Mouse (Mus musculus): ENCODE results near the gene Gm7929. TPM values are rescaled to one million over a fixed set of nuclear protein-coding genes. Genes with fewer than 3 reads are reported as not detected.
"Not testable (repeated sequence)": the region's sequence is repeated elsewhere in the genome, so short reads cannot be mapped to it uniquely, and the experiment has no call there.

Gm7929 gene
- not detected in 2 replicates for total RNA-seq (2012; rRNA removed)

GRCm38 (mm10) chr14:41750514-41750913 is at the start of gene Gm7929:
Gm7929 (minus strand) TSS chr14:41750614.
- in situ Hi-C loops (cut with MboI; ENCODE audit: low sequenced_read_pairs in 2 of 2, unreplicated experiment in 2 of 2); H3K4me1 ChIP-seq (ENCODE audit: control insufficient read depth in 2 of 2, insufficient read depth in 2 of 2, low read length in 2 of 2, poor library complexity in 1 of 2); H3K36me3 ChIP-seq (ENCODE audit: control insufficient read depth, insufficient read depth, low read length, poor library complexity, severe bottlenecking); H3K9me3 ChIP-seq (ENCODE audit: control insufficient read depth, insufficient read depth, low read depth, low read length); H3K4me3 ChIP-seq (ENCODE audit: insufficient read depth in 1 of 2, low read depth in 1 of 2, low read length in 2 of 2, poor library complexity in 1 of 2, severe bottlenecking in 1 of 2); H3K27ac ChIP-seq (ENCODE audit: insufficient read depth, low read depth, low read length, poor library complexity, severe bottlenecking); DNase-seq (ENCODE audit: low read depth, low spot score); H3K9ac ChIP-seq (ENCODE audit: insufficient read depth, low read depth, low read length, poor library complexity, severe bottlenecking): not testable (repeated sequence)

DNA sequence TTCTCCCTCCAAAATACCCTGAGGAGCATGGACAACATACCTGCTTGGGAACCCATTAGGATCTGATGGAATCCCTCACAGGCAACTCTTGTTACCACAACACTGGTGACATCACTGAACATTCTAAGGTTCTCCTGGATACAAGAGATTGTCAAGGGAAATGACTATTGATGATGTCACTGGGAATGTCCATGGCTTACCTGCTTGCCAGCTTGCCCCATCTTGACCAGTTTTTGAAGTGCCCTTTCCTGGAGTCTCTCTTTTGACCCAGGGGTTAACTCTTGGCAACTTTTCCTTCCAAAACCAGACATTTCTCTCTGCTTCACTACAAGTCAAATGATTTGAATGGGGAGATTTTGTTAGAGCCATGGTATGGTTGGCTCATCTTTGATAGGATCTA is 21.9 kb upstream of the Gm7929 start, which contains the start of gene Gm47189:
Gene Gm47189, minus strand, starts transcription at position 101 of the 400 bp plus-strand sequence.
- H3K9ac ChIP-seq (ENCODE audit: insufficient read depth, low read depth, low read length, poor library complexity, severe bottlenecking); H3K27ac ChIP-seq (ENCODE audit: insufficient read depth, low read depth, low read length, poor library complexity, severe bottlenecking); H3K4me1 ChIP-seq (ENCODE audit: control insufficient read depth in 2 of 2, insufficient read depth in 2 of 2, low read length in 2 of 2, poor library complexity in 1 of 2); H3K9me3 ChIP-seq (ENCODE audit: control insufficient read depth, insufficient read depth, low read depth, low read length); H3K36me3 ChIP-seq (ENCODE audit: control insufficient read depth, insufficient read depth, low read length, poor library complexity, severe bottlenecking); H3K4me3 ChIP-seq (ENCODE audit: insufficient read depth in 1 of 2, low read depth in 1 of 2, low read length in 2 of 2, poor library complexity in 1 of 2, severe bottlenecking in 1 of 2); in situ Hi-C loops (cut with MboI; ENCODE audit: low sequenced_read_pairs in 2 of 2, unreplicated experiment in 2 of 2); DNase-seq (ENCODE audit: low read depth, low spot score): not testable (repeated sequence)

- in situ Hi-C loops (cut with MboI; ENCODE audit: low sequenced_read_pairs in 2 of 2, unreplicated experiment in 2 of 2); H3K4me3 ChIP-seq (ENCODE audit: insufficient read depth in 1 of 2, low read depth in 1 of 2, low read length in 2 of 2, poor library complexity in 1 of 2, severe bottlenecking in 1 of 2); DNase-seq (ENCODE audit: low read depth, low spot score); H3K4me1 ChIP-seq (ENCODE audit: control insufficient read depth in 2 of 2, insufficient read depth in 2 of 2, low read length in 2 of 2, poor library complexity in 1 of 2); H3K9me3 ChIP-seq (ENCODE audit: control insufficient read depth, insufficient read depth, low read depth, low read length); H3K27ac ChIP-seq (ENCODE audit: insufficient read depth, low read depth, low read length, poor library complexity, severe bottlenecking); H3K36me3 ChIP-seq (ENCODE audit: control insufficient read depth, insufficient read depth, low read length, poor library complexity, severe bottlenecking); H3K9ac ChIP-seq (ENCODE audit: insufficient read depth, low read depth, low read length, poor library complexity, severe bottlenecking): not testable (repeated sequence)
These were observed 5.5 kb upstream of the Gm7929 start for GRCm38 (mm10) chr14:41755931-41756330.

- H3K4me1 ChIP-seq (ENCODE audit: control insufficient read depth in 2 of 2, insufficient read depth in 2 of 2, low read length in 2 of 2, poor library complexity in 1 of 2); in situ Hi-C loops (cut with MboI; ENCODE audit: low sequenced_read_pairs in 2 of 2, unreplicated experiment in 2 of 2); H3K27ac ChIP-seq (ENCODE audit: insufficient read depth, low read depth, low read length, poor library complexity, severe bottlenecking); H3K9ac ChIP-seq (ENCODE audit: insufficient read depth, low read depth, low read length, poor library complexity, severe bottlenecking); H3K36me3 ChIP-seq (ENCODE audit: control insufficient read depth, insufficient read depth, low read length, poor library complexity, severe bottlenecking); H3K9me3 ChIP-seq (ENCODE audit: control insufficient read depth, insufficient read depth, low read depth, low read length): not testable (repeated sequence)
- peak overlapping the region; percentile 0 to 8; a peak in 2 of 4 replicates for H3K4me3 ChIP-seq (ENCODE audit: insufficient read depth in 1 of 2, low read depth in 1 of 2, low read length in 2 of 2, poor library complexity in 1 of 2, severe bottlenecking in 1 of 2)
- peak; percentile 13 for DNase-seq (ENCODE audit: low read depth, low spot score)
These were observed 27.0 kb downstream of the Gm7929 start for GRCm38 (mm10) chr14:41723437-41723836.

DNA sequence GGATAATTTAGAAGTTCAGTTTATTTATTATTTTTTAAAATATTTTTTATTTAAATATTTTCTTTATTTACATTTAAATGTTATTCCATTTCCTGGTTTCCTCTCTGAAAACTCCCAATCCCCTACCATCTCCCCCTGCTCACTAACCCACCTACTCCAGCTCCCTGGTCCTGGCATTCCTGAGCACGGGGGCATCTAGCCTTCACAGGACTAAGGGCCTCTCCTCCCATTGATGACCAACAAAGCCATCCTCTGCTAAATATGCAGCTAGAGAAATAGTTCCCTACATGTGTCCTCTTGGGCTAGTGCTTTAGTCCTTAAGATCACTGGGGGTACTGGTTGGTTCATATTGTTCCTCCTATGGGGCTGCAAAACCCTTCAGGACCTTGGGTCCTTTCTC is 33.2 kb downstream of the Gm7929 start:
- H3K4me3 ChIP-seq (ENCODE audit: insufficient read depth in 1 of 2, low read depth in 1 of 2, low read length in 2 of 2, poor library complexity in 1 of 2, severe bottlenecking in 1 of 2); H3K9ac ChIP-seq (ENCODE audit: insufficient read depth, low read depth, low read length, poor library complexity, severe bottlenecking); H3K27ac ChIP-seq (ENCODE audit: insufficient read depth, low read depth, low read length, poor library complexity, severe bottlenecking); H3K36me3 ChIP-seq (ENCODE audit: control insufficient read depth, insufficient read depth, low read length, poor library complexity, severe bottlenecking); in situ Hi-C loops (cut with MboI; ENCODE audit: low sequenced_read_pairs in 2 of 2, unreplicated experiment in 2 of 2); H3K9me3 ChIP-seq (ENCODE audit: control insufficient read depth, insufficient read depth, low read depth, low read length); DNase-seq (ENCODE audit: low read depth, low spot score); H3K4me1 ChIP-seq (ENCODE audit: control insufficient read depth in 2 of 2, insufficient read depth in 2 of 2, low read length in 2 of 2, poor library complexity in 1 of 2): not testable (repeated sequence)

DNA sequence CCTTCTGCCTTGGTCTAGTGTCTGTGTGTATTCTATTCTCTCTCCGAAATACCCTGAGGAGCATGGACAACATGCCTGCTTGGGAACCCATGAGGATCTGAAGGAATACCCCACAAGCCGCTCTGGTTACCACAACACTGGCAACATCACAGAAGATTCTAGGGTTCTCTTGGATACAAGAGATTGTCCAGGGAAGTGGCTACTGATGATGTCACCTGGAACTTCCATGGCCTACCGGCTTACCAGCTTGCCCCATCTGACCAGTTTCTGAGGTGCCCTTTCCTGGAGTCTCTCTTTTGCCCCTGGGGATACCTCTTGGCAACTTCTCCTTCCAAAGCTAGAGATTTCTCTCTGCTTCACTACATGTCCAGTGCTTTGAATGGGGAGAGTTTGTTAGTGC is 48.6 kb downstream of the Gm7929 start, which contains the start of gene Gm8068:
Gene Gm8068, minus strand, starts transcription at position 101 of the 400 bp plus-strand sequence.
- H3K36me3 ChIP-seq (ENCODE audit: control insufficient read depth, insufficient read depth, low read length, poor library complexity, severe bottlenecking); H3K4me1 ChIP-seq (ENCODE audit: control insufficient read depth in 2 of 2, insufficient read depth in 2 of 2, low read length in 2 of 2, poor library complexity in 1 of 2); DNase-seq (ENCODE audit: low read depth, low spot score); H3K9ac ChIP-seq (ENCODE audit: insufficient read depth, low read depth, low read length, poor library complexity, severe bottlenecking); H3K27ac ChIP-seq (ENCODE audit: insufficient read depth, low read depth, low read length, poor library complexity, severe bottlenecking); H3K9me3 ChIP-seq (ENCODE audit: control insufficient read depth, insufficient read depth, low read depth, low read length); H3K4me3 ChIP-seq (ENCODE audit: insufficient read depth in 1 of 2, low read depth in 1 of 2, low read length in 2 of 2, poor library complexity in 1 of 2, severe bottlenecking in 1 of 2); in situ Hi-C loops (cut with MboI; ENCODE audit: low sequenced_read_pairs in 2 of 2, unreplicated experiment in 2 of 2): not testable (repeated sequence)

Other genes with a start within 250 kb of the Gm7929 start
- gene Gm7970, start 195.0 kb downstream of the Gm7929 start, total RNA-seq (2012; rRNA removed): not detected in 2 replicates
- gene 1700049E17Rik2, start 177.4 kb downstream of the Gm7929 start, total RNA-seq (2012; rRNA removed): not detected in 2 replicates
- not detected in 2 replicates for gene Gm3072, start 126.0 kb downstream of the Gm7929 start, total RNA-seq (2012; rRNA removed)
- not detected in 2 replicates for gene Gm3676, start 104.1 kb downstream of the Gm7929 start, total RNA-seq (2012; rRNA removed)
- gene Gm8068, start 48.7 kb downstream of the Gm7929 start, total RNA-seq (2012; rRNA removed): not detected in 2 replicates
- not detected in 2 replicates for gene Gm47189, start 21.8 kb upstream of the Gm7929 start, total RNA-seq (2012; rRNA removed)
- gene Gm7980, start 156.7 kb upstream of the Gm7929 start, total RNA-seq (2012; rRNA removed): not detected in 2 replicates
- not detected in 2 replicates for gene 1700049E17Rik1, start 174.3 kb upstream of the Gm7929 start, total RNA-seq (2012; rRNA removed)
- gene 1700024B05Rik, start 193.4 kb upstream of the Gm7929 start, total RNA-seq (2012; rRNA removed): 0.16 and 0.22 TPM in 2 replicates
- not detected in 2 replicates for gene Gm6401, start 217.3 kb upstream of the Gm7929 start, total RNA-seq (2012; rRNA removed)
- gene Gm3543, start 232.7 kb upstream of the Gm7929 start, total RNA-seq (2012; rRNA removed): not detected in 2 replicates

Measured in ES-E14 (cell line).